Mouse (Mus musculus): Measurements from ENCODE around the gene Tmem216. TPM values are rescaled to one million over a fixed set of nuclear protein-coding genes. Genes with fewer than 3 reads are reported as not detected.

Tmem216 gene
- polyA plus RNA-seq, 1 experiment from 2014 or later, result 47.8 TPM

- ATAC-seq (replicated peaks), result no peak
- no peak overlapping the region for H3K9ac ChIP-seq (replicated peaks)
- H3K4me2 ChIP-seq (replicated peaks), result no peak overlapping the region
- H3K27me3 ChIP-seq, result no peaks in the 10 kb centered on the region
- no peak overlapping the region for H3K4me3 ChIP-seq
- H3K36me3 ChIP-seq, result peaks cover 17% of the 10 kb centered on the region
- no peak overlapping the region for H3K27ac ChIP-seq (replicated peaks)
- no peaks in the 10 kb centered on the region for H3K4me1 ChIP-seq
- no peaks in the 10 kb centered on the region for H3K9me3 ChIP-seq
- 72% methylated on average over 5 of the region's 5 CpGs for WGBS
Observed at GRCm38 (mm10) chr19:10589127-10589857, 33.3 kb upstream of the Tmem216 start.

GRCm38 (mm10) chr19:10587231-10587630, 31.2 kb upstream of the Tmem216 start:
- ATAC-seq (replicated peaks), result no peak
- Histone ChIP-seq H3K9me3 (no peaks in the 10 kb centered on the region), H3K4me2 (replicated peaks) (no peak overlapping the region), H3K27me3 (no peaks in the 10 kb centered on the region), H3K4me1 (no peaks in the 10 kb centered on the region), H3K9ac (replicated peaks) (no peak overlapping the region), H3K27ac (replicated peaks) (no peak overlapping the region), H3K36me3 (peaks cover 4% of the 10 kb centered on the region; the same call in 1 of the 2 replicates), H3K4me3 (no peak overlapping the region)
- 89% methylated on average over 8 of the region's 8 CpGs for WGBS

GRCm38 (mm10) chr19:10585112-10585511, 29.1 kb upstream of the Tmem216 start:
- H3K9ac ChIP-seq (replicated peaks), result no peak overlapping the region
- H3K36me3 ChIP-seq, result no peaks in the 10 kb centered on the region
- ATAC-seq (replicated peaks), result no peak
- no peak overlapping the region for H3K4me2 ChIP-seq (replicated peaks)
- no peak overlapping the region for H3K27ac ChIP-seq (replicated peaks)
- no peaks in the 10 kb centered on the region for H3K27me3 ChIP-seq
- 88% methylated on average over 8 of the region's 8 CpGs for WGBS
- H3K4me3 ChIP-seq, result no peak overlapping the region
- H3K4me1 ChIP-seq, result no peaks in the 10 kb centered on the region
- H3K9me3 ChIP-seq, result no peaks in the 10 kb centered on the region

- Histone ChIP-seq H3K27me3 (no peaks in the 10 kb centered on the region), H3K9me3 (no peaks in the 10 kb centered on the region), H3K4me2 (replicated peaks) (no peak overlapping the region), H3K4me1 (peaks cover 4% of the 10 kb centered on the region; the same call in 1 of the 2 replicates), H3K4me3 (no peak overlapping the region), H3K36me3 (no peaks in the 10 kb centered on the region), H3K9ac (replicated peaks) (no peak overlapping the region), H3K27ac (replicated peaks) (no peak overlapping the region)
- no peak for ATAC-seq (replicated peaks)
- 32% methylated on average over 7 of the region's 7 CpGs for WGBS
Observed at GRCm38 (mm10) chr19:10583550-10584146, 27.6 kb upstream of the Tmem216 start.

GRCm38 (mm10) chr19:10581984-10582383, 25.9 kb upstream of the Tmem216 start:
- no peak overlapping the region for H3K27ac ChIP-seq (replicated peaks)
- no peak overlapping the region for H3K9ac ChIP-seq (replicated peaks)
- H3K36me3 ChIP-seq, result no peaks in the 10 kb centered on the region
- no peaks in the 10 kb centered on the region for H3K9me3 ChIP-seq
- no peaks in the 10 kb centered on the region for H3K27me3 ChIP-seq
- no peak overlapping the region for H3K4me3 ChIP-seq
- WGBS, result 84% methylated on average over 6 of the region's 6 CpGs
- ATAC-seq (replicated peaks), result no peak
- peaks cover 14% of the 10 kb centered on the region for H3K4me1 ChIP-seq
- H3K4me2 ChIP-seq (replicated peaks), result no peak overlapping the region

- Histone ChIP-seq H3K9me3 (no peaks in the 10 kb centered on the region), H3K36me3 (no peaks in the 10 kb centered on the region), H3K4me1 (peaks cover 21% of the 10 kb centered on the region), H3K27ac (replicated peaks) (no peak overlapping the region), H3K27me3 (no peaks in the 10 kb centered on the region), H3K9ac (replicated peaks) (no peak overlapping the region), H3K4me3 (no peak overlapping the region), H3K4me2 (replicated peaks) (no peak overlapping the region)
- ATAC-seq (replicated peaks), result no peak
- 90% methylated on average over 3 of the region's 3 CpGs for WGBS
Observed at GRCm38 (mm10) chr19:10580761-10581160, 24.7 kb upstream of the Tmem216 start.

GRCm38 (mm10) chr19:10580102-10580501, 24.1 kb upstream of the Tmem216 start:
- peaks cover 24% of the 10 kb centered on the region for H3K4me1 ChIP-seq
- no peak overlapping the region for H3K4me2 ChIP-seq (replicated peaks)
- no peaks in the 10 kb centered on the region for H3K27me3 ChIP-seq
- 0 out of 2 replicates have a peak, but pooled peaks cover under 1% of the 10 kb centered on the region for H3K36me3 ChIP-seq
- no peak overlapping the region for H3K9ac ChIP-seq (replicated peaks)
- H3K9me3 ChIP-seq, result no peaks in the 10 kb centered on the region
- WGBS, result 78% methylated on average over 3 of the region's 3 CpGs
- H3K4me3 ChIP-seq, result no peak overlapping the region
- H3K27ac ChIP-seq (replicated peaks), result no peak overlapping the region
- ATAC-seq (replicated peaks), result no peak

- WGBS, result under 1% methylated on average over 44 of the region's 44 CpGs
Observed at GRCm38 (mm10) chr19:10576690-10577561, 20.9 kb upstream of the Tmem216 start, which contains the start of the genes Cyb561a3 and Tmem138. Gene Cyb561a3, plus strand, starts transcription at chr19:10577172. Gene Tmem138, minus strand, starts transcription at chr19:10577362.

GRCm38 (mm10) chr19:10569627-10570026, 13.6 kb upstream of the Tmem216 start:
- Histone ChIP-seq H3K27me3 (no peaks in the 10 kb centered on the region), H3K36me3 (peaks cover 47% of the 10 kb centered on the region), H3K4me3 (no peak overlapping the region), H3K27ac (replicated peaks) (no peak overlapping the region), H3K4me2 (replicated peaks) (no peak overlapping the region), H3K9ac (replicated peaks) (no peak overlapping the region), H3K4me1 (no peaks in the 10 kb centered on the region), H3K9me3 (no peaks in the 10 kb centered on the region)
- WGBS, result 95% methylated on average over 6 of the region's 6 CpGs
- no peak for ATAC-seq (replicated peaks)

More at GRCm38 (mm10) chr19:10576690-10577561, 20.9 kb upstream of the Tmem216 start, which contains the start of the genes Cyb561a3 and Tmem138:
- Histone ChIP-seq H3K9me3 (no peaks in the 10 kb centered on the region), H3K9ac (replicated peaks) (peak within 1 kb of the TSS; percentile 77), H3K27ac (replicated peaks) (peak within 1 kb of the TSS; percentile 95), H3K4me3 (peak within 1 kb of the TSS; percentile 69), H3K36me3 (peaks cover 28% of the 10 kb centered on the region), H3K4me1 (peaks cover 24% of the 10 kb centered on the region), H3K4me2 (replicated peaks) (peak within 1 kb of the TSS; percentile 83), H3K27me3 (no peaks in the 10 kb centered on the region)
- peak; percentile 97 for ATAC-seq (replicated peaks)

- H3K27ac ChIP-seq (replicated peaks), result no peak overlapping the region
- H3K36me3 ChIP-seq, result peaks cover 7% of the 10 kb centered on the region; the same call in 1 of the 2 replicates
- no peaks in the 10 kb centered on the region for H3K4me1 ChIP-seq
- no peak overlapping the region for H3K4me3 ChIP-seq
- 85% methylated on average over 4 of the region's 4 CpGs for WGBS
- H3K4me2 ChIP-seq (replicated peaks), result no peak overlapping the region
- no peaks in the 10 kb centered on the region for H3K27me3 ChIP-seq
- no peak overlapping the region for H3K9ac ChIP-seq (replicated peaks)
- no peaks in the 10 kb centered on the region for H3K9me3 ChIP-seq
- no peak for ATAC-seq (replicated peaks)
Observed at GRCm38 (mm10) chr19:10565217-10565616, 9.2 kb upstream of the Tmem216 start.

GRCm38 (mm10) chr19:10564278-10564677, 8.2 kb upstream of the Tmem216 start:
- H3K4me3 ChIP-seq, result no peak overlapping the region
- no peak overlapping the region for H3K4me2 ChIP-seq (replicated peaks)
- no peak overlapping the region for H3K9ac ChIP-seq (replicated peaks)
- H3K27me3 ChIP-seq, result no peaks in the 10 kb centered on the region
- H3K9me3 ChIP-seq, result no peaks in the 10 kb centered on the region
- no peak for ATAC-seq (replicated peaks)
- no peaks in the 10 kb centered on the region for H3K4me1 ChIP-seq
- no peaks in the 10 kb centered on the region for H3K36me3 ChIP-seq
- 90% methylated on average over 6 of the region's 6 CpGs for WGBS
- no peak overlapping the region for H3K27ac ChIP-seq (replicated peaks)

- 58% methylated on average over 5 of the region's 5 CpGs for WGBS
- Histone ChIP-seq H3K4me3 (no peak overlapping the region), H3K27me3 (no peaks in the 10 kb centered on the region), H3K9ac (replicated peaks) (no peak overlapping the region), H3K36me3 (no peaks in the 10 kb centered on the region), H3K4me1 (no peaks in the 10 kb centered on the region), H3K9me3 (no peaks in the 10 kb centered on the region), H3K4me2 (replicated peaks) (no peak overlapping the region), H3K27ac (replicated peaks) (no peak overlapping the region)
- ATAC-seq (replicated peaks), result no peak
Observed at GRCm38 (mm10) chr19:10562351-10562750, 6.3 kb upstream of the Tmem216 start.

Data from forebrain, embryonic 15.5 days (tissue).